17 mouse cellular contexts compared by ENCODE assay signal in the genomic region with DNA sequence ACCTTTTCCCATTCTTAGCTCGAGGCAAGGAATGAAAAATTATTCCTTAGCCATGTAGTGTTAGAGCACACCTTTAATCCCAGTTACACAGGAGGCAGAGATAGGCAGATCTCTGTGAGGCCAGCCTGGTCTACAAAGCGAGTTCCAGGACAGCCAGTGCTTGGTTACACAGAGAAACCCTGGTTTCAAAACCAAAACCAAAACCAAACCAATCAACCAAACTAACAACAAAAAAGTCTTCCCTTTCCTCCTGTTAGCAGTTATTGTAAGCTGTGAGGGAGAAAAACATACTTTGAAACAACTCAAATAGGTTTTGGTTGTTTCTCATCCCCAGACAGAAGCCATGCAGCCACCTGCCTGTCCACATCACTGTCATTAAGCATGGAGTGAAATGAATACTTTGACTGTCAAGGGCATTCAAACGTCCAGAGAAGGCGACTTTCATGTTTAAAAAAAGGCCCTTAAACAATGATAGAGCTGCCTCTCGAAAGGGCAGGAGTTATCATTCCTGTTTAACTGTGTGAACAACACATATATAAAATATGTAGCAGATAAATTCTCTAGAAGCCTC. TPM values are rescaled to one million over a fixed set of nuclear protein-coding genes. Genes with fewer than 3 reads are reported as not detected.
DNase-seq lines count a peak whose midpoint lies in the region; ATAC-seq and TF ChIP-seq lines count a peak whose summit lies in the region.
"Had no signal": no experiment of that assay in that cellular context is flagged by ENCODE, and none has a peak within 500 bp of the region (broad histone marks: within the 10 kb centered on the region; RNA-seq: fewer than 3 reads in every experiment).

No protein-coding gene starts in this region.

- peaks cover 71% of the 10 kb centered on the region for H3K79me2 ChIP-seq in CH12.LX (replicated peaks; ENCODE audit: control insufficient read depth, extremely low read depth, insufficient read depth, poor library complexity, severe bottlenecking)

- in situ Hi-C loops in CH12.LX (cut with MboI; ENCODE audit: low pct_ligation_motif_present, low pct_unique_long_range_greater_than_20kb, low sequenced_read_pairs): no loop called here

- H3K9ac ChIP-seq in heart, embryonic 13.5 days: peak overlapping the region; percentile 91; the same call in 1 of the 2 replicates
- H3K9ac ChIP-seq in heart, embryonic 11.5 days (ENCODE audit: low read depth, low read length): no peak overlapping the region
- H3K9ac ChIP-seq in CH12.LX (ENCODE audit: insufficient read depth, low read depth): peak overlapping the region; percentile 91
- no peak overlapping the region for H3K9ac ChIP-seq in liver, embryonic 15.5 days
- H3K9ac ChIP-seq: forebrain, embryonic 15.5 days had no signal

- 59% methylated on average over 5 of the region's 5 CpGs for WGBS in heart, embryonic 13.5 days
- WGBS in heart, embryonic 11.5 days (ENCODE audit: insufficient replicate concordance): 73% methylated on average over 5 of the region's 5 CpGs
- 55% methylated on average over 5 of the region's 5 CpGs for WGBS in liver, embryonic 15.5 days (ENCODE audit: insufficient replicate concordance)
- 70% methylated on average over 5 of the region's 5 CpGs for WGBS in cerebellum, adult 2 months

- H3K4me1 ChIP-seq in heart, embryonic 13.5 days: peaks cover 43% of the 10 kb centered on the region
- H3K4me1 ChIP-seq in heart, embryonic 11.5 days (ENCODE audit: control insufficient read depth, insufficient read depth, low read length): peaks cover 13% of the 10 kb centered on the region; the same call in 1 of the 2 replicates
- H3K4me1 ChIP-seq in CH12.LX (ENCODE audit: control insufficient read depth in 1 of 2, insufficient read depth in 2 of 2): peaks cover 16 to 54% of the 10 kb centered on the region in 2 experiments
- H3K4me1 ChIP-seq in liver, embryonic 15.5 days (replicated peaks): peaks cover 35% of the 10 kb centered on the region
- H3K4me1 ChIP-seq in cerebellum, adult 2 months (ENCODE audit: control insufficient read depth, insufficient read depth, low read length): no peaks in the 10 kb centered on the region; the same call in 1 of the 2 replicates

- no peak for TF ChIP-seq RAD21 in CH12.LX (IDR thresholded peaks at IDR 0.05; ENCODE audit: low read depth, low read length)

- no peak for TF ChIP-seq EP300 in CH12.LX (IDR thresholded peaks at IDR 0.05; ENCODE audit: low read length)

- peak overlapping the region; percentile 76 for H3K4me2 ChIP-seq in heart, embryonic 13.5 days
- H3K4me2 ChIP-seq in heart, embryonic 11.5 days: no peak overlapping the region
- H3K4me2 ChIP-seq in CH12.LX (ENCODE audit: insufficient read depth, low read depth, poor library complexity, severe bottlenecking): peak overlapping the region; percentile 99
- H3K4me2 ChIP-seq in liver, embryonic 15.5 days: peak overlapping the region; percentile 13
- H3K4me2 ChIP-seq: forebrain, embryonic 15.5 days had no signal

- no peak for ATAC-seq in heart, embryonic 13.5 days (ENCODE audit: extremely low read depth, insufficient number of reproducible peaks, low FRiP score, low TSS enrichment)
- no peak for ATAC-seq in heart, embryonic 11.5 days (replicated peaks; ENCODE audit: insufficient number of reproducible peaks, low FRiP score, low TSS enrichment)
- ATAC-seq in liver, embryonic 15.5 days (ENCODE audit: insufficient read depth): no peak
- ATAC-seq: forebrain, embryonic 15.5 days; inflammation-experienced regulatory T-cells, adult 6 months had no signal

- dilution Hi-C loops in CH12.LX (cut with MboI; ENCODE audit: extremely low pct_ligation_motif_present, extremely low pct_unique_long_range_greater_than_20kb, low sequenced_read_pairs): no loop called here

- no peaks in the 10 kb centered on the region for H3K27me3 ChIP-seq in heart, embryonic 13.5 days (replicated peaks)
- no peaks in the 10 kb centered on the region for H3K27me3 ChIP-seq in heart, embryonic 11.5 days (ENCODE audit: control insufficient read depth, insufficient read depth, low read length)
- H3K27me3 ChIP-seq in CH12.LX (replicated peaks): no peaks in the 10 kb centered on the region
- no peaks in the 10 kb centered on the region for H3K27me3 ChIP-seq in liver, embryonic 15.5 days
- H3K27me3 ChIP-seq in cerebellum, adult 2 months (ENCODE audit: control insufficient read depth, insufficient read depth, low read length): no peaks in the 10 kb centered on the region
- H3K27me3 ChIP-seq: forebrain, embryonic 15.5 days had no signal

- TF ChIP-seq CTCF in CH12.LX (conservative IDR thresholded peaks at IDR 0.05 in 1 of 2, IDR thresholded peaks at IDR 0.05 in 1 of 2; ENCODE audit: low read depth in 2 of 2, low read length in 2 of 2): no peak
- TF ChIP-seq CTCF in cerebellum, adult 2 months (IDR thresholded peaks at IDR 0.05; ENCODE audit: borderline replicate concordance, insufficient read depth, low read depth, low read length): no peak

- H3K9me3 ChIP-seq in heart, embryonic 13.5 days: no peaks in the 10 kb centered on the region
- no peaks in the 10 kb centered on the region for H3K9me3 ChIP-seq in heart, embryonic 11.5 days (replicated peaks; ENCODE audit: control insufficient read depth, low read length)
- H3K9me3 ChIP-seq in CH12.LX (replicated peaks; ENCODE audit: low read length): no peaks in the 10 kb centered on the region
- no peaks in the 10 kb centered on the region for H3K9me3 ChIP-seq in liver, embryonic 15.5 days (replicated peaks)
- H3K9me3 ChIP-seq: forebrain, embryonic 15.5 days had no signal

- no peaks in the 10 kb centered on the region for H3K36me3 ChIP-seq in heart, embryonic 13.5 days
- no peaks in the 10 kb centered on the region for H3K36me3 ChIP-seq in heart, embryonic 11.5 days (ENCODE audit: control insufficient read depth, insufficient read depth, low read length)
- peaks cover 0 to 20% of the 10 kb centered on the region in 2 experiments for H3K36me3 ChIP-seq in CH12.LX (replicated peaks in 1 of 2; ENCODE audit: control insufficient read depth in 1 of 2, insufficient read depth in 1 of 2, low read length in 1 of 2)
- 0 out of 2 replicates have a peak, but pooled peaks cover 3% of the 10 kb centered on the region for H3K36me3 ChIP-seq in liver, embryonic 15.5 days (replicated peaks)
- H3K36me3 ChIP-seq: forebrain, embryonic 15.5 days had no signal

- no peak overlapping the region for H3K27ac ChIP-seq in heart, embryonic 13.5 days (replicated peaks)
- H3K27ac ChIP-seq in heart, embryonic 11.5 days (ENCODE audit: low read depth, low read length): no peak overlapping the region
- H3K27ac ChIP-seq in CH12.LX (ENCODE audit: insufficient read depth, low read depth): peak overlapping the region; percentile 67; the same call in 1 of the 2 replicates
- H3K27ac ChIP-seq in liver, embryonic 15.5 days (replicated peaks): peak overlapping the region; percentile 63
- H3K27ac ChIP-seq in cerebellum, adult 2 months (ENCODE audit: insufficient read depth, low read length): no peak overlapping the region
- H3K27ac ChIP-seq: forebrain, embryonic 15.5 days; stomach, postnatal 0 days had no signal

- no peak for TF ChIP-seq POLR2A in CH12.LX (IDR thresholded peaks at IDR 0.05; ENCODE audit: low read depth, low read length)
- no peak for TF ChIP-seq POLR2A in cerebellum, adult 2 months (IDR thresholded peaks at IDR 0.05; ENCODE audit: borderline replicate concordance, insufficient read depth, low read length)

- H3K4me3 ChIP-seq in heart, embryonic 13.5 days: no peak overlapping the region
- no peak overlapping the region for H3K4me3 ChIP-seq in heart, embryonic 11.5 days (ENCODE audit: low read depth, low read length)
- peak overlapping the region in 2 of 3 experiments; percentile 96 to 100 for H3K4me3 ChIP-seq in CH12.LX (replicated peaks in 1 of 3; ENCODE audit: low read depth in 2 of 3, low read length in 2 of 3, poor library complexity in 1 of 3)
- no peak overlapping the region for H3K4me3 ChIP-seq in liver, embryonic 15.5 days (replicated peaks)
- H3K4me3 ChIP-seq in cerebellum, adult 2 months (replicated peaks; ENCODE audit: insufficient read depth, low read depth, low read length): no peak overlapping the region
- H3K4me3 ChIP-seq: forebrain, embryonic 15.5 days had no signal

- DNase-seq in A20 (ENCODE audit: low read depth, low spot score): peak; percentile 39
- no peak for DNase-seq in CH12.LX (ENCODE audit: extremely low read depth)
- no peak for DNase-seq in urinary bladder, postnatal 36 days (ENCODE audit: low spot score in 2 of 2)
- no peak for DNase-seq in cerebellum, adult 2 months
- DNase-seq: adrenal gland, postnatal 10 days; cerebellum, adult 9-10 months; gastrocnemius, postnatal 25 days; layer of hippocampus, adult 9-11 months; lung, postnatal 14 days; retina, postnatal 1 day; thymus, postnatal 4 days had no signal

TF ChIP-seq in CH12.LX, 34 proteins besides CTCF, POLR2A, EP300 and RAD21:
- TF ChIP-seq SIN3A (IDR thresholded peaks at IDR 0.05; ENCODE audit: low read length): 0 out of 2 replicates have a peak, but pooled peaks have one; percentile 32
- no peak for TF ChIP-seq HCFC1 (IDR thresholded peaks at IDR 0.05; ENCODE audit: low read depth, low read length)
- no peak for TF ChIP-seq MAX (IDR thresholded peaks at IDR 0.05; ENCODE audit: low read length)

RNA-seq across cellular contexts. Expression of a gene that starts 3.0 kb away (rescaled TPM):
- 322 and 326 TPM in 2 replicates for polyA plus RNA-seq in heart, embryonic 13.5 days (2015; fragmentation: Nextera tagmentation; extraction: Ambion mirVana)
- 132 and 141 TPM in 2 replicates for polyA plus RNA-seq in heart, embryonic 11.5 days (2014; fragmentation: Nextera tagmentation; extraction: Ambion mirVana)
- total RNA-seq in CH12.LX (2012; rRNA removed) (303 TPM in 2 replicates), CH12.LX (2014; rRNA removed) (268 and 283 TPM in 2 replicates)
- polyA plus RNA-seq in CH12.LX (2012; ENCODE audit: insufficient read length, low read depth): 489 and 509 TPM in 2 replicates
- polyA plus RNA-seq in liver, embryonic 15.5 days (2015; fragmentation: Nextera tagmentation; extraction: Ambion mirVana): 223 and 238 TPM in 2 replicates
- polyA plus RNA-seq in cerebellum, adult 2 months (2012; rRNA removed): 285 and 286 TPM in 2 replicates

RNA-seq across cellular contexts. Expression of a gene that starts 32.0 kb away (rescaled TPM):
- polyA plus RNA-seq in heart, embryonic 13.5 days (2015; fragmentation: Nextera tagmentation; extraction: Ambion mirVana): 11.7 and 12.4 TPM in 2 replicates
- polyA plus RNA-seq in heart, embryonic 11.5 days (2014; fragmentation: Nextera tagmentation; extraction: Ambion mirVana): 11.8 and 12.4 TPM in 2 replicates
- total RNA-seq in CH12.LX (2012; rRNA removed) (20.3 and 33.2 TPM in 2 replicates), CH12.LX (2014; rRNA removed) (12.0 and 13.9 TPM in 2 replicates)
- 28.1 and 31.0 TPM in 2 replicates for polyA plus RNA-seq in CH12.LX (2012; ENCODE audit: insufficient read length, low read depth)
- polyA plus RNA-seq in liver, embryonic 15.5 days (2015; fragmentation: Nextera tagmentation; extraction: Ambion mirVana): 8.0 and 8.2 TPM in 2 replicates
- 25.4 and 26.4 TPM in 2 replicates for polyA plus RNA-seq in cerebellum, adult 2 months (2012; rRNA removed)

Comparison
In these comparisons a context has a peak if more than half of its experiments do, and no peak if none do; other contexts are left out.
1. H3K9ac ChIP-seq: peak in heart, embryonic 13.5 days (single experiment) and CH12.LX (single experiment); none in heart, embryonic 11.5 days (single experiment) and liver, embryonic 15.5 days (single experiment).
2. H3K27ac ChIP-seq: peak in CH12.LX (single experiment) and liver, embryonic 15.5 days (single experiment); none in heart, embryonic 13.5 days (single experiment), heart, embryonic 11.5 days (single experiment) and cerebellum, adult 2 months (single experiment).
3. H3K4me3 ChIP-seq: peak in CH12.LX (2 of 3); none in heart, embryonic 13.5 days (single experiment), heart, embryonic 11.5 days (single experiment), liver, embryonic 15.5 days (single experiment) and cerebellum, adult 2 months (single experiment).